Mouse (Mus musculus): Measurements from ENCODE around the gene Olfr1153. TPM values are rescaled to one million over a fixed set of nuclear protein-coding genes. Genes with fewer than 3 reads are reported as not detected.

Gene Olfr1153
- not detected in 4 replicates for total RNA-seq (2023)

DNA sequence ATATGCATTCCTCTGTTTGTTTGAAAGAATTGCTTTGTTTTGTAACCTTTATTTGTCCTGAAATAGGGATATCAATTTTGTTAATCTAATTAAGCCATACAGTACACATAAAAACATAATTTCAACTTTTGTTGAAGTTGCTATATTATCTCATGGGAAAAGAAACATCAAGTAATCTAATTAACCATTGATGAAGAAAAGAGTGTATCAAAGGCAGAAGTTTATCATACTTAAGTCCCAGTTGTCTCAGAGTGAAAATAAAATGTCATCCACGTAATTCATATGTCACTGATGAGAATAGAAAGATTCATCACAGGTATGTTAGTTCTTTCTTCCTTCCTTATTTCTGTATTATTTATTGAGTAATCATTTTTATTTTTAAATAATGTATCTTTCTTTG lies at the start of gene Olfr1153:
Olfr1153 (plus strand) TSS at position 301 of the 400 bp plus-strand sequence.

GRCm38 (mm10) chr2:87855562-87855961 lies 39.2 kb upstream of the Olfr1153 start, which contains the start of gene Olfr1151:
TSS of gene Olfr1151 (plus strand) at chr2:87855862.

DNA sequence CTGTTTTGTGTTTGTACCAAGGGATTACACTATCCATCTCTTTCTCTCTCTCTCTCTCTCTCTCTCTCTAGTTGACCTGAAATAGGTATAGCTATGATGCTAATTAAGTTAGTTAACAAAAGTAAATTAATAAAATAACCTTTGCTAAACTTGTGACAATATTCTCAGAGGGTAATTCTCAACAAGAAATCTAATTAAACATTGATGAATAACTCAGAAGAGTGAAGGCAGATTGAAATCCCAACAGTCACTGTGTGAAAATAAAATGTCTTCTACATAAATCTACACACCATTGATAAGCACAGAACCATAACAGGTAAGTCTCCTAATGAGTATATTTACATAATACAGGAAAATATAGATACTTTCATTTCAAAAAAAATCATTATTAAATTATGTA lies 28.6 kb upstream of the Olfr1153 start, which contains the start of gene Olfr1152:
Olfr1152 (plus strand) TSS at position 301 of the 400 bp plus-strand sequence.

DNA sequence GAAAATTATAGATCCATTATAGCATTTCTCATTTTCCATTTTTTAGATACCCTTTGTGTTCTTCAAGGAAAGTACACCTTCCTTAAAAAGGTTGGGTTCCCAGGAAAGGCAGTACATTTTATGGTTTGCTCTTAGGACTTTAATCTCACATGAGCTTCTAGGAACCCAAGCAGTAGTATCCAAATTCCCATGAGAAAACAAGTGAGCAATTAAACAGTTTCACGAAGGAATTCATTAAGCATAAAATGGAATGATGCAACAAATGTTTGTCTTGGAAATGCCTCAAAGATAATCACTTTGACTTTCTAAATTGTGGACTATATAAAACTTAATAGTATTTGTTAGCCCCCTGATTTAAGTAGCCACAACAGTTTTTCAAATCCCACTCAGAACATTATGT lies 10.3 kb downstream of the Olfr1153 start, which contains the start of gene Olfr1154:
Olfr1154 (minus strand) TSS at position 101 of the 400 bp plus-strand sequence.

GRCm38 (mm10) chr2:87945037-87945436 lies 50.3 kb downstream of the Olfr1153 start, which contains the start of gene Olfr1155:
TSS of gene Olfr1155 (minus strand) at chr2:87945137.

Other genes with a start within 250 kb of the Olfr1153 start
- gene Olfr1133, start 247.6 kb upstream of the Olfr1153 start, total RNA-seq (2023): not detected in 4 replicates
- gene Olfr1134, start 236.5 kb upstream of the Olfr1153 start, total RNA-seq (2023): not detected in 4 replicates
- gene Olfr1135, start 221.3 kb upstream of the Olfr1153 start, total RNA-seq (2023): not detected in 4 replicates
- not detected in 4 replicates for gene Olfr1136, start 201.0 kb upstream of the Olfr1153 start, total RNA-seq (2023)
- gene Olfr1137, start 181.8 kb upstream of the Olfr1153 start, total RNA-seq (2023): not detected in 4 replicates
- gene Olfr1138, start 155.0 kb upstream of the Olfr1153 start, total RNA-seq (2023): not detected in 4 replicates
- gene Olfr1140, start 151.2 kb upstream of the Olfr1153 start, total RNA-seq (2023): not detected in 4 replicates
- gene Olfr1141, start 141.0 kb upstream of the Olfr1153 start, total RNA-seq (2023): not detected in 4 replicates
- not detected in 4 replicates for gene Olfr152, start 115.5 kb upstream of the Olfr1153 start, total RNA-seq (2023)
- not detected in 4 replicates for gene Olfr1143, start 94.4 kb upstream of the Olfr1153 start, total RNA-seq (2023)
- not detected in 4 replicates for gene Olfr1145, start 85.1 kb upstream of the Olfr1153 start, total RNA-seq (2023)
- gene Olfr1148, start 64.4 kb upstream of the Olfr1153 start, total RNA-seq (2023): not detected in 4 replicates
- gene Olfr1150-ps1, start 51.0 kb upstream of the Olfr1153 start, total RNA-seq (2023): not detected in 4 replicates
- gene Olfr1151, start 39.1 kb upstream of the Olfr1153 start, total RNA-seq (2023): not detected in 4 replicates
- gene Olfr1152, start 28.5 kb upstream of the Olfr1153 start, total RNA-seq (2023): not detected in 4 replicates
- gene Olfr1154, start 10.2 kb downstream of the Olfr1153 start, total RNA-seq (2023): not detected in 4 replicates
- gene Olfr1155, start 50.2 kb downstream of the Olfr1153 start, total RNA-seq (2023): not detected in 4 replicates
- gene Olfr1156, start 58.1 kb downstream of the Olfr1153 start, total RNA-seq (2023): not detected in 4 replicates
- gene Olfr1157, start 73.3 kb downstream of the Olfr1153 start, total RNA-seq (2023): not detected in 4 replicates
- not detected in 4 replicates for gene Olfr74, start 79.7 kb downstream of the Olfr1153 start, total RNA-seq (2023)
- not detected in 4 replicates for gene Olfr1158, start 95.2 kb downstream of the Olfr1153 start, total RNA-seq (2023)
- gene Olfr1160, start 113.3 kb downstream of the Olfr1153 start, total RNA-seq (2023): not detected in 4 replicates
- gene Olfr1161, start 127.8 kb downstream of the Olfr1153 start, total RNA-seq (2023): not detected in 4 replicates
- gene Olfr73, start 142.7 kb downstream of the Olfr1153 start, total RNA-seq (2023): not detected in 4 replicates
- gene Olfr1162, start 156.2 kb downstream of the Olfr1153 start, total RNA-seq (2023): not detected in 4 replicates
- not detected in 4 replicates for gene Olfr1163, start 176.9 kb downstream of the Olfr1153 start, total RNA-seq (2023)
- gene Olfr1164, start 199.0 kb downstream of the Olfr1153 start, total RNA-seq (2023): not detected in 4 replicates
- not detected in 4 replicates for gene Olfr1166, start 233.3 kb downstream of the Olfr1153 start, total RNA-seq (2023)

All from B cell, adult 62 days (primary cell).